Mouse (Mus musculus): ENCODE measurements around the gene Rab3ip.

- TF ChIP-seq CTCF (conservative IDR thresholded peaks at IDR 0.05; ENCODE audit: low read length) (no peak), POU5F1 (IDR thresholded peaks at IDR 0.05; ENCODE audit: borderline replicate concordance, low read length) (no peak)
Observed at GRCm38 (mm10) chr10:116912850-116913249, 37.7 kb downstream of the Rab3ip start.
